Mouse (Mus musculus): Measurements from ENCODE around the gene Eps8l1. TPM values are rescaled to one million over a fixed set of nuclear protein-coding genes. Genes with fewer than 3 reads are reported as not detected.

The Eps8l1 gene
- polyA plus RNA-seq, 1 experiment from 2014 or later, result 3.0 TPM

GRCm38 (mm10) chr7:4445216-4445791 lies 15.2 kb upstream of the Eps8l1 start, which contains the start of gene Rdh13:
Gene Rdh13, minus strand, starts transcription at chr7:4445649.
- H3K4me3 ChIP-seq, result peak within 1 kb of the TSS; percentile 83
- H3K36me3 ChIP-seq, result peaks cover 43% of the 10 kb centered on the region
- peak within 1 kb of the TSS; percentile 90 for H3K27ac ChIP-seq (ENCODE audit: poor library complexity, severe bottlenecking)
- no peaks in the 10 kb centered on the region; the same call in 1 of the 2 replicates for H3K9me3 ChIP-seq (replicated peaks)
- H3K9ac ChIP-seq, result peak within 1 kb of the TSS; percentile 84
- H3K27me3 ChIP-seq (replicated peaks), result no peaks in the 10 kb centered on the region
- peak within 1 kb of the TSS; percentile 67 for H3K4me2 ChIP-seq
- peak; percentile 95 for ATAC-seq (ENCODE audit: insufficient number of reproducible peaks, low FRiP score)
- peaks cover 6% of the 10 kb centered on the region for H3K4me1 ChIP-seq (replicated peaks)
- under 1% methylated on average over 35 of the region's 35 CpGs for WGBS

GRCm38 (mm10) chr7:4447138-4447537 lies 13.3 kb upstream of the Eps8l1 start:
- Histone ChIP-seq H3K9ac (no peak overlapping the region), H3K36me3 (peaks cover 24% of the 10 kb centered on the region), H3K27ac (ENCODE audit: poor library complexity, severe bottlenecking) (no peak overlapping the region), H3K9me3 (replicated peaks) (no peaks in the 10 kb centered on the region; the same call in 1 of the 2 replicates), H3K4me2 (no peak overlapping the region), H3K27me3 (replicated peaks) (no peaks in the 10 kb centered on the region), H3K4me3 (no peak overlapping the region), H3K4me1 (replicated peaks) (peaks cover 6% of the 10 kb centered on the region)
- WGBS, result 0% methylated on average over 1 of the region's 1 CpGs
- no peak for ATAC-seq (ENCODE audit: insufficient number of reproducible peaks, low FRiP score)

GRCm38 (mm10) chr7:4448439-4448838 lies 12.0 kb upstream of the Eps8l1 start:
- 76% methylated on average over 3 of the region's 3 CpGs for WGBS
- Histone ChIP-seq H3K9me3 (replicated peaks) (no peaks in the 10 kb centered on the region; the same call in 1 of the 2 replicates), H3K27me3 (replicated peaks) (no peaks in the 10 kb centered on the region), H3K27ac (ENCODE audit: poor library complexity, severe bottlenecking) (no peak overlapping the region), H3K4me1 (replicated peaks) (peaks cover 6% of the 10 kb centered on the region), H3K9ac (no peak overlapping the region), H3K36me3 (peaks cover 11% of the 10 kb centered on the region), H3K4me2 (no peak overlapping the region), H3K4me3 (no peak overlapping the region)
- no peak for ATAC-seq (ENCODE audit: insufficient number of reproducible peaks, low FRiP score)

GRCm38 (mm10) chr7:4449211-4449610 lies 11.3 kb upstream of the Eps8l1 start:
- H3K36me3 ChIP-seq, result peaks cover 4% of the 10 kb centered on the region
- H3K9me3 ChIP-seq (replicated peaks), result no peaks in the 10 kb centered on the region; the same call in 1 of the 2 replicates
- H3K27ac ChIP-seq (ENCODE audit: poor library complexity, severe bottlenecking), result no peak overlapping the region
- H3K9ac ChIP-seq, result no peak overlapping the region
- no peak overlapping the region for H3K4me3 ChIP-seq
- no peak overlapping the region for H3K4me2 ChIP-seq
- 21% methylated on average over 2 of the region's 2 CpGs for WGBS
- no peaks in the 10 kb centered on the region for H3K27me3 ChIP-seq (replicated peaks)
- H3K4me1 ChIP-seq (replicated peaks), result peaks cover 6% of the 10 kb centered on the region
- ATAC-seq (ENCODE audit: insufficient number of reproducible peaks, low FRiP score), result no peak

GRCm38 (mm10) chr7:4452644-4453043 lies 7.8 kb upstream of the Eps8l1 start:
- WGBS, result 20% methylated on average over 4 of the region's 4 CpGs
- H3K4me3 ChIP-seq, result no peak overlapping the region

GRCm38 (mm10) chr7:4464194-4464824 lies 3.8 kb downstream of the Eps8l1 start:
- WGBS, result 9% methylated on average over 12 of the region's 12 CpGs
- ATAC-seq (ENCODE audit: insufficient number of reproducible peaks, low FRiP score), result no peak
- H3K4me3 ChIP-seq, result no peak overlapping the region
- no peak overlapping the region for H3K4me2 ChIP-seq
- H3K36me3 ChIP-seq, result no peaks in the 10 kb centered on the region
- no peak overlapping the region; the same call in 1 of the 2 replicates for H3K9ac ChIP-seq
- H3K27ac ChIP-seq (ENCODE audit: poor library complexity, severe bottlenecking), result no peak overlapping the region
- H3K4me1 ChIP-seq (replicated peaks), result peaks cover 5% of the 10 kb centered on the region; the same call in 1 of the 2 replicates
- H3K27me3 ChIP-seq (replicated peaks), result peaks cover 16% of the 10 kb centered on the region
- no peaks in the 10 kb centered on the region for H3K9me3 ChIP-seq (replicated peaks)

More at GRCm38 (mm10) chr7:4452644-4453043, 7.8 kb upstream of the Eps8l1 start:
- Histone ChIP-seq H3K4me1 (replicated peaks) (no peaks in the 10 kb centered on the region), H3K9ac (no peak overlapping the region), H3K27ac (ENCODE audit: poor library complexity, severe bottlenecking) (no peak overlapping the region), H3K9me3 (replicated peaks) (no peaks in the 10 kb centered on the region), H3K36me3 (no peaks in the 10 kb centered on the region), H3K27me3 (replicated peaks) (no peaks in the 10 kb centered on the region), H3K4me2 (no peak overlapping the region)
- no peak for ATAC-seq (ENCODE audit: insufficient number of reproducible peaks, low FRiP score)

- H3K4me2 ChIP-seq, result no peak overlapping the region
- 69% methylated on average over 3 of the region's 3 CpGs for WGBS
- H3K27ac ChIP-seq (ENCODE audit: poor library complexity, severe bottlenecking), result no peak overlapping the region
- no peaks in the 10 kb centered on the region for H3K9me3 ChIP-seq (replicated peaks)
- H3K9ac ChIP-seq, result no peak overlapping the region
- no peak overlapping the region for H3K4me3 ChIP-seq
- peaks cover 5% of the 10 kb centered on the region; the same call in 1 of the 2 replicates for H3K4me1 ChIP-seq (replicated peaks)
- H3K36me3 ChIP-seq, result no peaks in the 10 kb centered on the region
- H3K27me3 ChIP-seq (replicated peaks), result peaks cover 38% of the 10 kb centered on the region
- no peak for ATAC-seq (ENCODE audit: insufficient number of reproducible peaks, low FRiP score)
These were observed 7.3 kb downstream of the Eps8l1 start for GRCm38 (mm10) chr7:4467801-4468200.

GRCm38 (mm10) chr7:4470275-4471178 lies 10.1 kb downstream of the Eps8l1 start:
- H3K4me2 ChIP-seq, result peak overlapping the region; percentile 84
- 2% methylated on average over 35 of the region's 35 CpGs for WGBS
- peaks cover 56% of the 10 kb centered on the region for H3K27me3 ChIP-seq (replicated peaks)
- H3K4me1 ChIP-seq (replicated peaks), result 0 out of 2 replicates have a peak, but pooled peaks cover 7% of the 10 kb centered on the region
- H3K4me3 ChIP-seq, result peak overlapping the region; percentile 44
- ATAC-seq (ENCODE audit: insufficient number of reproducible peaks, low FRiP score), result peak; percentile 65
- no peaks in the 10 kb centered on the region for H3K9me3 ChIP-seq (replicated peaks)
- H3K27ac ChIP-seq (ENCODE audit: poor library complexity, severe bottlenecking), result no peak overlapping the region
- H3K9ac ChIP-seq, result peak overlapping the region; percentile 38; the same call in 1 of the 2 replicates
- H3K36me3 ChIP-seq, result no peaks in the 10 kb centered on the region

- no peaks in the 10 kb centered on the region for H3K9me3 ChIP-seq (replicated peaks)
- H3K9ac ChIP-seq, result peak overlapping the region; percentile 38; the same call in 1 of the 2 replicates
- ATAC-seq (ENCODE audit: insufficient number of reproducible peaks, low FRiP score), result peak; percentile 81
- peak overlapping the region; percentile 84 for H3K4me2 ChIP-seq
- H3K4me3 ChIP-seq, result peak overlapping the region; percentile 44
- H3K27me3 ChIP-seq (replicated peaks), result peaks cover 56% of the 10 kb centered on the region
- 1% methylated on average over 24 of the region's 24 CpGs for WGBS
- no peaks in the 10 kb centered on the region for H3K36me3 ChIP-seq
- H3K27ac ChIP-seq (ENCODE audit: poor library complexity, severe bottlenecking), result no peak overlapping the region
- 0 out of 2 replicates have a peak, but pooled peaks cover 7% of the 10 kb centered on the region for H3K4me1 ChIP-seq (replicated peaks)
These were observed 10.7 kb downstream of the Eps8l1 start for GRCm38 (mm10) chr7:4471179-4471555.

- peak overlapping the region; percentile 23 for H3K4me3 ChIP-seq
- H3K4me2 ChIP-seq, result peak overlapping the region; percentile 57
- H3K4me1 ChIP-seq (replicated peaks), result peaks cover 16% of the 10 kb centered on the region
- peaks cover 51% of the 10 kb centered on the region for H3K27me3 ChIP-seq (replicated peaks)
- WGBS, result 7% methylated on average over 19 of the region's 19 CpGs
- H3K9me3 ChIP-seq (replicated peaks), result no peaks in the 10 kb centered on the region; the same call in 1 of the 2 replicates
- peak overlapping the region; percentile 27; the same call in 1 of the 2 replicates for H3K9ac ChIP-seq
- no peaks in the 10 kb centered on the region for H3K36me3 ChIP-seq
- ATAC-seq (ENCODE audit: insufficient number of reproducible peaks, low FRiP score), result no peak
- no peak overlapping the region for H3K27ac ChIP-seq (ENCODE audit: poor library complexity, severe bottlenecking)
These were observed 13.5 kb downstream of the Eps8l1 start for GRCm38 (mm10) chr7:4473940-4474339.

Data from heart, embryonic 12.5 days (tissue).